Mouse (Mus musculus): ENCODE measurements at regions not wholly inside any gene's neighbourhood (a gene's known extent, or its start where the extent isn't known, plus 50 kb on each side); places are given as distances from the start of the nearest gene placed in this dataset.

GRCm38 (mm10) chr12:26068685-26069008 lies 346.4 kb downstream of the Rnf144a start:
- no peak for DNase-seq (ENCODE audit: low spot score)

DNA sequence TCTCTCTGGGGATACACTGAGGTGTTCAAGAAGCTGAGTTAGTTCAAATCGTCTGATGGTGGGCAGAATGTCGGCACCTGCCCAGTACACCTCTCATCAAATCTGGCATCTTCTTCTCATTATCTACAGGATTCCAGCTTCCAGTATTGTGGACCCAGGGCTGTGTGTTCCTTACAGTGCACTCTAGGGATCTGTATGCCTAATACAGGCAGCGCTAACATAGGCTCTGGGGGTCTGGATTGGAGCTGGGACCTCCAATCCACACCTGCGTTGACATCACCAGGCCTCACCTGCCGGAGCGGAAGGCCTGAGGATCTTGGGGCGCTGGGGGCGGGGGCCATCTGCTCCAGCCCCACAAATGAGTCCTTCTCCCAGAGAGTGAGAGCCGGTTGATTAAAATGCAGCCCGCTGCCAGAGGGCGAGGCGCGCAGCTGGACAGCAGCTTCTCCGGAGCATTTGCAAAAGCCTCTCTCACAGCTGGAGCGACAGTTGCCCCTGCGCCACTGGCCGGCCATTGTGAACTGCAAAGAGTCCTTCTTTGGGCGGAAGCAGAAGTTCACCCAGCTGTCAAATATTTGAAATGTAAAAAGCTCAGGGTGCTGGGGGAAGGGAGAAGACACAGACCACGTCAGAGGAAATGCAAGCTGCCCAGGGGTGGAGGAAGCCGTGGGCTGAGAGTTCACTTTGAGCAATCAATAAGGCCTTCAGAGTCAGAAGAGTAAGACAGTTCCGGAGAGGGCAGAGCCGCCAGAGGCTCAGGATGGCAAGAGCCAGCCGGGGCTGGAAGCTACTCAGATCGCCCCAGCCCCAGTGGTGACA lies 347.0 kb downstream of the Rnf144a start:
- DNase-seq (ENCODE audit: low spot score): peak; percentile 11

- DNase-seq (ENCODE audit: low spot score): no peak
Measured at GRCm38 (mm10) chr12:26060378-26060777, 354.7 kb downstream of the Rnf144a start.

DNA sequence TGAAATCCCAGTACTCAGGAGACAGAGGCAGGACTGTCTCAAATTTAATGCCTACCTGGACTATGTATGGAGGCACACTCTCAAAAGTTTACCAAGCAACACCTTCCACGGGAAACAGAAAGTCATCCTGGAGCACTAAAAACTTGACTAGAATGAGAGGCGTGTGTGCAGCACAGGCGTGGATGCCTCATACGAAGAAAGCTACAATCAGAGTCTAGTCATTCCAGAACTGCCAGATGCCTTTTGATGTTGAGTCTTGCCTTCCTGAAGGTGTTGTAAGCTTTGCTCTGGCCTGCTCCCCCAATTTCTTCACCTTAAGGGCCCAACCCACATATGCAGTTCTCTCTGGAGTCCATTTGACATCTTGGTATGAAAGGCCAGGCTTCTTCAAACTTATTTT lies 356.0 kb downstream of the Rnf144a start:
- no peak for DNase-seq (ENCODE audit: low spot score)

GRCm38 (mm10) chr12:26057491-26058054 lies 357.5 kb downstream of the Rnf144a start:
- DNase-seq (ENCODE audit: low spot score): no peak

DNA sequence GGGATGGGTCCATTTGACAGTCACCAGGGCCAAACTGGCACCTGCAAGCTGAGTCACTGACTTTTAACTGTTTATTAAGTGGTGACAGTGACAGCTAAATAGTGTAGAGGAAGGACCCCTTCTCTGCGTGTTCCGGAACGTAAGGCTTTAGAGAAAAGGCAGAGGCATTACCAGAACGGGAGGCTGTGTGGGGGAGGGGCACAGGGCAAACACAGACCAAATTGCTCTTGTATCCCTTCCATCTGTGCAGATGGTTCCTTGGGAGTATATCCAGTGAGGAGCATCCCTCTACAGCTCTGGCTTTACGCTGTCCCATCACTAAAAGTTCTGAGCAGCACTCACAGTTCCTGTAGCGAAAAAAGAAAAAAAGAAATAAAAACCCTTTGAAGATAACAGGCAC lies 368.1 kb downstream of the Rnf144a start:
- no peak for DNase-seq (ENCODE audit: low spot score)

- no peak for DNase-seq (ENCODE audit: low spot score)
Measured at GRCm38 (mm10) chr12:26045321-26045720, 369.7 kb downstream of the Rnf144a start.

DNA sequence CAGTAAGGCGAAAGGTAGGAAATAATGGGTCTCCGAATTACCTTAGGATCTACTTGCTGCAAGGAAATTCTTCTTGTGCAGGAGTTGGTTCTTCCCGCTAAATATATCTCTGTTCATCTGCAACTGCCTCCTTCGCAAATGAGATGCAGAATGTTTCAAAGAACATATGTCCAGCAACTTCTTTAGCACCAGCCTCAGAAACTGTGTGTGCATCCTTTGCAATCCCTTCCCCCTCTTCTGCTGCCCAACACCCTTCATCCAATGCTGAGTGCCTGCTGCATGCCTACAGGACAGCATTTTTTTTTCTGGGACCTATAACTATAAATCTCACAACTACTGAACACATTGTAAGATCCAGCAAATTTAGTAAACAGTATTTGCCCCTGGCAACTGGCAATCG lies 402.1 kb downstream of the Rnf144a start:
- no peak for DNase-seq (ENCODE audit: low spot score)

DNA sequence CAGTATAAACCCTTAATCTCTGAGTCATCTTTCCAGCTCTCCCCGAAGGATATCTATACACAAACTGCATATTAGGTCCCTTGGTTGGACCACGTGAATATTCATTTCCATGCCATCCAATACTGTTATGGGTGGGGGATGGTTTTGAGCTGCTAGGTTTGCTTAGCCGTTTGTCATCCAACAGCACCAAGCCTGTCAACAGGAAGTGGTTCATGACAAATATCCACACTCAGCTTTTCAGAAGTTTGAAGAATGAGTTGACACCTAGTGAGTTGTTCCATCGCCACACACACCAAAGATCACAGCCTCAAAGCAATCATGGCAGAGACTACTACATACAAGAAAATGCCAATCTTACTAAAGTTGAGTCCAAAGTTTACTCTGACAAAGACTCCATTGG lies 421.0 kb downstream of the Rnf144a start:
- no peak for DNase-seq (ENCODE audit: low spot score)

DNA sequence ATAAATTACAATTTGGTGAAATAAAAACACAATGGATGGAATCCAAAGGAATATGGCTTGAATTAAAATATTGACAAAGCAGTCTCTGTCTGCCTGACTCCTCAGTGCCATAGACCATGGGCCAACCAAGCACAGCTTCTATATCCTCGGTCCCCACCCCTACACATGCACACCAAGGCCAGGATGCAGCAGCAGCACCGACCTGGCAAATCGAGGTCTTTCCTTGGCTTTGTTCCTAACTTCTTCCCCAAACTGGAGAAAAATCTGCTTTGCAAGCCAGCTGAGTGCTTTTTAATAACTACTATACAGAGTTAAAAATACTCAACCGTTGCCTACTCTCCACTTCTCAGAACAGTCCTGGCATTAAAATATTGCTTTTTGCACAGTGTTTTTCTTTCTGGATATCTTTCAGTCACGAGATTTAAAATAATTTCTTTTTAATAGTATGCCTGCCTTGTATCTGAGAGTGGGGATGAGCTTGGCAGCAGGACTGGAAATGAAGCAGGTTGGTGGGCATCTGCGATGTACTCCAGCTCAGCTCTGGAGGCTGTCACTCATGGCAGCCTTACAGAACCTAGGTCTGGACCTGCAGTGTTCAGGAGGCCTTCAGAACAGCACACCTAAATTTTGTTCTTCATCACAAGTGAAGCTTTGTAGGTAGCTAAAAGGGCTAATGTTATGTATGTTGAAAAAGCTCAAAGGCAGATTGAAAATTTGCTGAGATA lies 423.1 kb downstream of the Rnf144a start:
- DNase-seq (ENCODE audit: low spot score): no peak

- no peak for DNase-seq (ENCODE audit: low spot score)
Measured at GRCm38 (mm10) chr12:25982545-25982944, 432.5 kb downstream of the Rnf144a start.

- no peak for DNase-seq (ENCODE audit: low spot score)
Measured at GRCm38 (mm10) chr12:25978335-25978734, 436.7 kb downstream of the Rnf144a start.

DNA sequence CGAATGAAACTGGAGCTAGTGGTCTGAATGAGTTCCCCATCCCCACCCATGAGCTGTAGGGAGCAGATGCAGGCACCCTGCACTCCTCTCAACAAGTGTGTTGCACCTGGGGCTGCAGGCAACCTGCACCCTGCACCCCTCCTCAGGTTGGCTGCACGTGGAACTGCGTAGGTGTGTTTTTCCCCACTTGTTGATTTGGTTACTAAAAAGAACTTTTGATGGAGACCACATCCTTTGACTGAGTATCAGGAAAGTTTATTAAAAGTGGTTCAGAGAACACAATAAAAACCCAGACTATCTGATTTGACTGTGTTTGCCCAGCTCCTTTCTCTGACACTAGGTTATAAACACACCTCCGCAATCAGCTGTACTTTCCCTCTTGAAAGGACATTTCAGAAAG lies 456.5 kb downstream of the Rnf144a start:
- no peak for DNase-seq (ENCODE audit: low spot score)

DNA sequence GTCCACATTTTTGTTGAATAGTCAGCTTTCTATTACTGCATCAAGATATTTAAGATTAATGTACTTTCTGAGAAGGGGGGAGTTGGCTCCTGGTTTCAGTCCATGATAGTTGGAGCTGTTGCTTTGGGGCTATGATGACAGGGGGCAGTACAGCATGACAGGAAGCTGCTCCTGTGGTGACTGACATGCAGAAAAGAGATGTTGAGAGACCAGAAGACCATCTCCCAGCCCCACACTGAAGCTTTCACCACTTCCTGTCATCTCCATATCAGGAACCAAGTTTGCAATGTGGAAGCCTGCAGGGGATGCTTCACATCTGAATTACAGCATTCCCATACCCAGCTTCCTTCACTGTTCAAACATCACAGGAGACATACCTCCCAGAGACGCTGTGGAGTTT lies 457.5 kb downstream of the Rnf144a start:
- no peak for DNase-seq (ENCODE audit: low spot score)

DNA sequence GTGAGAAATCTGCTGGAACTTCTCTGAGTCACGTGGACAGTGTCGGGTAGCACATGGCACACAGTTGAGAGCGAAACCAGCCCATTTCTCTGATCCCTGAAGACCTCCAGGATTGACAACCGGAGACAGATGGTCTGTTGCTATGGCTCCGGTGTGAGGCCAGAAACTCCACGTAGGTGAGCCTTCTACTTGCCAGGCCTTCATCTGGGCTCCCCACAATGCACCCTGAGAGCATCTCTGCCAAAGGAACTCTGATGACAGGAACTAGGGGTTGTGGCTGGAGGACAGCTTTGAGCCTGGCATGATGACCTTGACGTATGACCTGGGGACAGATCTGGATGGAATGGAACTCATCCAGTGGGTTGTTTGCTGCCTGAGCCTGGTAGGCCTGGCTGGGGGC lies 467.9 kb downstream of the Rnf144a start:
- no peak for DNase-seq (ENCODE audit: low spot score)

- DNase-seq (ENCODE audit: low spot score): no peak
Measured at GRCm38 (mm10) chr12:25946121-25946520, 468.9 kb downstream of the Rnf144a start.

- no peak for DNase-seq (ENCODE audit: low spot score)
Measured at GRCm38 (mm10) chr12:25938856-25939255, 476.2 kb downstream of the Rnf144a start.

DNA sequence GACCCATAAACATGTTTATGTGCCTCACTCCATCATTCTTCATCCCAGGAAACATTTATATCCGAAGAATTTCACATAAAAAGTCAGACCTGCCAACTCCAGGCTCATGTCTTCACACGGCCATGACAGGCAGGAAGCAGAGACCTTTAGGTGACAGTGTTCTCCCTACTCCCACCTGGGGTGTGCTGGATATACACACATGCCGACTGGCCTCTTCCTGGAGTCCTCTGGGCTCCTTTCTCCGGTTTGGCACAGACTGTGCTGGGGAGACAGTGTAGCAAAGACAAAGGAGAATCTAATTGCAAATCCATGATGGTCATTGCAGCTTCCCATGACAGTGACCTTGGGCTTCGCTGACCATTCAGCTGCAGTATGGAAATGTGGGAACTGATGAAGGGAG lies 480.1 kb downstream of the Rnf144a start:
- DNase-seq (ENCODE audit: low spot score): no peak

DNA sequence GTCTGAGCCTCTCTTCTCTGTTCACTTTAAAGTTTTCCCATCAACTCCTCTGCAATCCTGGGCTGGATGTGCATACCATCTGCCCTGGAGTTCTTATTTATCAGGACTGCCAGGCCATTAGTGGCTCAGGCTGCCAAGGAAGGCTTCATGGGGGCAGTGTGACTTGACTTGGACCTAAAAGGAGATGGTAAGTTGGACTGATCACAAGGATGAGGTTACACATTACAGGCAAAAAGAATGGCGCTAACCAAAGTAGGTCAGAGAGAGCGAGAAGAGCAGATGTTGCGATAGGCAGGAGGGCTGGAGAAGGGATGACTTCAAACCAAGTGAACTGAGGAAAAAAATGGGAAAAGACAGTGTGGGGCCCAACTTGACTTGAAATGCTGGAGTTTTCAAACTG lies 480.5 kb downstream of the Rnf144a start:
- DNase-seq (ENCODE audit: low spot score): no peak

DNA sequence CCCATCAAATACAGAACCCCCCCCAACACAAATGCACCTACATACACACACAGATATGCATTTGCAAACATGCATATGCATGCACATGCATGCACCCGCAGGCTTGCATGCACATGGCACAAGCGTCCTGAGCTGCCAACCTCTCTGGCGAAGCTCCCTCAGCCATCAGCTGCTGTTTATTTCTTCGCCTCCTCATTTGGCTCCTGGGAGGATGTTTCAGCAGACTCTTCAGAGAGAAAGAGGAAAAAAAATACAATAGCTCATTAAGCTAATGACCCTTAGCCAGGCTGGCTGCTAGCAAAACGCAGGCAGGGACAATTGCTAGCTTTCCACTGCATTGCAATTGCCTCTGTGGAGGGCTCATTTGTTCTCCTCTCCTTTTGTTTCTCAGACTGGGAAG lies 488.7 kb downstream of the Rnf144a start:
- no peak for DNase-seq (ENCODE audit: low spot score)

- no peak for DNase-seq (ENCODE audit: low spot score)
Measured at GRCm38 (mm10) chr12:25924526-25924925, 490.5 kb downstream of the Rnf144a start.

- no peak for DNase-seq (ENCODE audit: low spot score)
Measured at GRCm38 (mm10) chr12:25923772-25924171, 491.3 kb downstream of the Rnf144a start.

- DNase-seq (ENCODE audit: low spot score): no peak
Measured at GRCm38 (mm10) chr12:25905614-25906013, 509.4 kb downstream of the Rnf144a start.

Data from ovary, postnatal 36 days (tissue).